Mouse (Mus musculus): ENCODE measurements at regions not wholly inside any gene's neighbourhood (a gene's known extent, or its start where the extent isn't known, plus 50 kb on each side); places are given as distances from the start of the nearest gene placed in this dataset.
A peak's percentile ranks its signal among the peaks of the same experiment; 100 is the strongest.

DNA sequence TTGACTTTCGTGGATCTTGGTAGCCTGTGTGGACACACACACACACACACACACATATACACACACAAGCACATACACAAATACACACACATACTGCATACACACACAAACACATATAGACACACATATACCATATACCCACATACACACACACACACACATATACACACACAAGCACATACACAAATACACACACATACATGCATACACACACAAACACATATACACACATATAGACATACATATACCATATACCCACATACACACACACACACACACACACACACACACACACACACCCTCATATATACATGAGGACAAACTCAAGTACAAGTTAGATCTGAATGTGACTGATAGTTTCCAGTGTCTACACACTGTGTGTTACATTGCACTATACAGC is 256.9 kb downstream of the Plekhb2 start:
- TF ChIP-seq CTCF (IDR thresholded peaks at IDR 0.05; ENCODE audit: low read depth, low read length) (no peak), POLR2A (IDR thresholded peaks at IDR 0.05; ENCODE audit: insufficient read depth, low read length) (no peak), EP300 (IDR thresholded peaks at IDR 0.05; ENCODE audit: insufficient read depth, low read depth, low read length) (no peak)
- Histone ChIP-seq H3K9me3 (replicated peaks; ENCODE audit: control insufficient read depth, insufficient read depth, low read length, poor library complexity, severe bottlenecking) (no peaks in the 10 kb centered on the region), H3K27ac (ENCODE audit: insufficient read depth, low read length) (no peak overlapping the region), H3K4me1 (ENCODE audit: control insufficient read depth, insufficient read depth, low read length) (no peaks in the 10 kb centered on the region), H3K4me3 (ENCODE audit: low read depth, low read length) (no peak overlapping the region), H3K27me3 (ENCODE audit: control insufficient read depth, insufficient read depth, low read length, poor library complexity, severe bottlenecking) (no peaks in the 10 kb centered on the region), H3K9ac (ENCODE audit: low read depth, poor library complexity, severe bottlenecking) (no peak overlapping the region), H3K36me3 (ENCODE audit: control insufficient read depth, insufficient read depth, low read length, poor library complexity, severe bottlenecking) (no peaks in the 10 kb centered on the region)

DNA sequence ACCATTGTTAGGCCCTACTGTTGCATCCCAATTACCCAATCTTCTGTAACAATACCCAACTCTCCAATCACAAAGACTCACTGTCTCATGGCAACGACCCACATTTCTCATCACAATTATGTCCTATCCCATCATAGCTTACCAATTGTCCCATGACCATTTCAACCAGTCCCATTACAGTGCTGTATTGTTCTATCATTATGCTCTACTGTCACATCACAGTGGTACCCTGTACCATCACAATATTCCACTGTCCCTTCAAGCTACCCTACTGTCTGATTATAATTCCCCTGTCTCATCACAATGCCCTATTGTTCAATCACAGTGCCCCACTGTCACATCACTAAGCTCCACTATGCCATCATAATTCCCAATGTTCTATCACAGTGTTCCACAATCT is 260.0 kb downstream of the Plekhb2 start:
- H3K27ac ChIP-seq (ENCODE audit: insufficient read depth, low read length), result no peak overlapping the region
- H3K9ac ChIP-seq (ENCODE audit: low read depth, poor library complexity, severe bottlenecking), result no peak overlapping the region
- no peaks in the 10 kb centered on the region for H3K27me3 ChIP-seq (ENCODE audit: control insufficient read depth, insufficient read depth, low read length, poor library complexity, severe bottlenecking)
- TF ChIP-seq CTCF (IDR thresholded peaks at IDR 0.05; ENCODE audit: low read depth, low read length), result no peak
- TF ChIP-seq EP300 (IDR thresholded peaks at IDR 0.05; ENCODE audit: insufficient read depth, low read depth, low read length), result no peak
- no peak for TF ChIP-seq POLR2A (IDR thresholded peaks at IDR 0.05; ENCODE audit: insufficient read depth, low read length)
- H3K9me3 ChIP-seq (replicated peaks; ENCODE audit: control insufficient read depth, insufficient read depth, low read length, poor library complexity, severe bottlenecking), result no peaks in the 10 kb centered on the region; the same call in 1 of the 2 replicates
- H3K36me3 ChIP-seq (ENCODE audit: control insufficient read depth, insufficient read depth, low read length, poor library complexity, severe bottlenecking), result no peaks in the 10 kb centered on the region
- H3K4me1 ChIP-seq (ENCODE audit: control insufficient read depth, insufficient read depth, low read length), result no peaks in the 10 kb centered on the region
- H3K4me3 ChIP-seq (ENCODE audit: low read depth, low read length), result no peak overlapping the region

GRCm38 (mm10) chr1:35115521-35115920 is 265.7 kb downstream of the Plekhb2 start:
- H3K4me1 ChIP-seq (ENCODE audit: control insufficient read depth, insufficient read depth, low read length), result no peaks in the 10 kb centered on the region
- peak overlapping the region; percentile 35 for H3K27ac ChIP-seq (ENCODE audit: insufficient read depth, low read length)

GRCm38 (mm10) chr1:35137907-35138306 is 288.1 kb downstream of the Plekhb2 start:
- Histone ChIP-seq H3K36me3 (ENCODE audit: control insufficient read depth, insufficient read depth, low read length, poor library complexity, severe bottlenecking) (no peaks in the 10 kb centered on the region), H3K27me3 (ENCODE audit: control insufficient read depth, insufficient read depth, low read length, poor library complexity, severe bottlenecking) (no peaks in the 10 kb centered on the region), H3K4me1 (ENCODE audit: control insufficient read depth, insufficient read depth, low read length) (no peaks in the 10 kb centered on the region), H3K4me3 (ENCODE audit: low read depth, low read length) (no peak overlapping the region), H3K9ac (ENCODE audit: low read depth, poor library complexity, severe bottlenecking) (no peak overlapping the region), H3K27ac (ENCODE audit: insufficient read depth, low read length) (no peak overlapping the region), H3K9me3 (replicated peaks; ENCODE audit: control insufficient read depth, insufficient read depth, low read length, poor library complexity, severe bottlenecking) (no peaks in the 10 kb centered on the region)
- TF ChIP-seq CTCF (IDR thresholded peaks at IDR 0.05; ENCODE audit: low read depth, low read length) (no peak), EP300 (IDR thresholded peaks at IDR 0.05; ENCODE audit: insufficient read depth, low read depth, low read length) (no peak), POLR2A (IDR thresholded peaks at IDR 0.05; ENCODE audit: insufficient read depth, low read length) (no peak)

More at GRCm38 (mm10) chr1:35115521-35115920, 265.7 kb downstream of the Plekhb2 start:
- Histone ChIP-seq H3K36me3 (ENCODE audit: control insufficient read depth, insufficient read depth, low read length, poor library complexity, severe bottlenecking) (no peaks in the 10 kb centered on the region), H3K9ac (ENCODE audit: low read depth, poor library complexity, severe bottlenecking) (no peak overlapping the region), H3K9me3 (replicated peaks; ENCODE audit: control insufficient read depth, insufficient read depth, low read length, poor library complexity, severe bottlenecking) (peaks cover 29% of the 10 kb centered on the region), H3K27me3 (ENCODE audit: control insufficient read depth, insufficient read depth, low read length, poor library complexity, severe bottlenecking) (no peaks in the 10 kb centered on the region), H3K4me3 (ENCODE audit: low read depth, low read length) (no peak overlapping the region)
- TF ChIP-seq CTCF (IDR thresholded peaks at IDR 0.05; ENCODE audit: low read depth, low read length) (no peak), EP300 (IDR thresholded peaks at IDR 0.05; ENCODE audit: insufficient read depth, low read depth, low read length) (no peak), POLR2A (IDR thresholded peaks at IDR 0.05; ENCODE audit: insufficient read depth, low read length) (no peak)

GRCm38 (mm10) chr1:35149036-35149435 is 299.3 kb downstream of the Plekhb2 start:
- TF ChIP-seq EP300 (IDR thresholded peaks at IDR 0.05; ENCODE audit: insufficient read depth, low read depth, low read length), result no peak
- no peak for TF ChIP-seq CTCF (IDR thresholded peaks at IDR 0.05; ENCODE audit: low read depth, low read length)
- TF ChIP-seq POLR2A (IDR thresholded peaks at IDR 0.05; ENCODE audit: insufficient read depth, low read length), result no peak

GRCm38 (mm10) chr1:35162506-35162905 is 312.7 kb downstream of the Plekhb2 start:
- Histone ChIP-seq H3K9me3 (replicated peaks; ENCODE audit: control insufficient read depth, insufficient read depth, low read length, poor library complexity, severe bottlenecking) (no peaks in the 10 kb centered on the region), H3K4me1 (ENCODE audit: control insufficient read depth, insufficient read depth, low read length) (no peaks in the 10 kb centered on the region), H3K27ac (ENCODE audit: insufficient read depth, low read length) (no peak overlapping the region), H3K4me3 (ENCODE audit: low read depth, low read length) (no peak overlapping the region), H3K9ac (ENCODE audit: low read depth, poor library complexity, severe bottlenecking) (no peak overlapping the region), H3K27me3 (ENCODE audit: control insufficient read depth, insufficient read depth, low read length, poor library complexity, severe bottlenecking) (no peaks in the 10 kb centered on the region), H3K36me3 (ENCODE audit: control insufficient read depth, insufficient read depth, low read length, poor library complexity, severe bottlenecking) (no peaks in the 10 kb centered on the region)
- no peak for TF ChIP-seq CTCF (IDR thresholded peaks at IDR 0.05; ENCODE audit: low read depth, low read length)
- no peak for TF ChIP-seq POLR2A (IDR thresholded peaks at IDR 0.05; ENCODE audit: insufficient read depth, low read length)
- TF ChIP-seq EP300 (IDR thresholded peaks at IDR 0.05; ENCODE audit: insufficient read depth, low read depth, low read length), result no peak

More at GRCm38 (mm10) chr1:35149036-35149435, 299.3 kb downstream of the Plekhb2 start:
- Histone ChIP-seq H3K9me3 (replicated peaks; ENCODE audit: control insufficient read depth, insufficient read depth, low read length, poor library complexity, severe bottlenecking) (no peaks in the 10 kb centered on the region), H3K4me1 (ENCODE audit: control insufficient read depth, insufficient read depth, low read length) (no peaks in the 10 kb centered on the region), H3K9ac (ENCODE audit: low read depth, poor library complexity, severe bottlenecking) (no peak overlapping the region), H3K27me3 (ENCODE audit: control insufficient read depth, insufficient read depth, low read length, poor library complexity, severe bottlenecking) (no peaks in the 10 kb centered on the region), H3K36me3 (ENCODE audit: control insufficient read depth, insufficient read depth, low read length, poor library complexity, severe bottlenecking) (no peaks in the 10 kb centered on the region), H3K27ac (ENCODE audit: insufficient read depth, low read length) (no peak overlapping the region), H3K4me3 (ENCODE audit: low read depth, low read length) (no peak overlapping the region)
